Mouse (Mus musculus) cerebellum, adult 11 months (tissue): ENCODE measurements around the gene Cacna2d3.

Experiments
- DNase-seq: peaks from one replicate; pipeline ENCODE4 v3.0.0; 2022

The Cacna2d3 gene

DNA sequence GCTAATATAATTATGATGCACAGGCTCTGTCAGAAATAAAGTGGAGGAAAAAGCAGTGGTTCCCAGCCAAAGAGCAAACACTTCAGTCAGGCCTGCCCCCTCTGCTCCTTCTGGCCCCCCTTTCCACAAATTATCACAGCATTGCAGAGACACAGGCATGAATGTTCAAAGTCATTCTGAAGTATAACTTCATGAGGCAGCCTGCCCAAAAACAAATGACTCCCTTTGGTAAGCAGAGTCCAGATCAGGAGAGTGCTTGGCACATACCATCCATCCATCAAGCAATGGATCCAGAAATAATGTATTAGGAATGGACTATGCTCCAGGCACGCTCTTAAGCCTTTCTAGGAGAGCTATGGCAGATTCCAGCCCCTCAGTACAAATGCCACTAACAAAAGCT is 679.3 kb downstream of the Cacna2d3 start:
- no peak for DNase-seq

DNA sequence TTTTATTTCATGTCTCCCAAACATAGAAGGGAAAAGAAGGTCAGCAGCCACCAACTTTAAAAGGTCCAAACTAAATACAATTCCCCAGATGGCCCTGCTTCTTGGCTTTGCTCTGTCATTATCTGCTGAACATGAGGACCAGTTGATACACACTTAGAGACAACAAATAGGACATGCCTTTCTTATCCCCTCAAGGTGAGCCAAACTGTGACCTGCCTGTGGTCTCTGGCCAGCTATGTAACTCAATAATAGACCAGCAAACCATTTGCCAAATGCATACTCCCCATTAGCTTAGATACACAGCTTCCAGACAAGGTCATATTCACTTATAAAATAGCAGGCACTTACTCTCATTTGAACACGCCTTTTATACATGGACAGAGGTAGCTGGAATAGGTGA is 680.2 kb downstream of the Cacna2d3 start:
- DNase-seq: no peak

DNA sequence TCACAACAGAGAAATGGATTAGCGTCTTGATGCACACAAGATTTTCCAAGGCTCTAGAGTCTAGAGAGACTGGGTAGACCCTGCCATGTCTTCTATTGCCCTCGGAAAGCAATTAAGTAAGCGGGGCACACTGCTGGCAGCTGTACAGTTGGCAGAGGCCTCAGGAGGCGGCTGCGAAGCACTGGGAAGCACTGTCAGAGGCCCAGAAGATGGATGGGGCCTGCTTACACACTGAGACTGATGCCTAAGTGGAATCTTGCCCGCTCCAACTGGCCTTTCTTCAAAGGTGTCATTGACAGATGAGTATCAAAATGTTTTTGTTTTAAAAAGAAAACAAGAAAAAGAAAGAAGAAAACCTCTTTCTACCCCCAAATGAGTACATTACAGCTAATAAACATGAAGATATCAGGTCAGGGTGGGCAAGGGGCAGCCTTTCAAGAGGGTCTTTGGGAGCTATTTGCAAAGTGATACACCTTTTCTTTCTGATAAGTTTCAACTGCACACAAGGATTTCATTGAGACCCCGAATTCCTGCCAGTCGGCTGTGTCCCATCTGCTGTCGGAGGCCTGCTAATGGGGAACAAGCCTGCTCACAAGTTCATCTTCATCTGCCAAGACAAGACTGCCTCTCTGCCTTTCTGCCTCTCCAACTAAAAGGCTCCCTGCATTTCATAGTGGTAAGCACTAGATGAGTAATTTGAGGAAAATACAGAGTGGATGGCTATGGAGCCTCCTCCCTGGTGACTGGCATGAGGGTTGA is 680.9 kb downstream of the Cacna2d3 start:
- no peak for DNase-seq

DNA sequence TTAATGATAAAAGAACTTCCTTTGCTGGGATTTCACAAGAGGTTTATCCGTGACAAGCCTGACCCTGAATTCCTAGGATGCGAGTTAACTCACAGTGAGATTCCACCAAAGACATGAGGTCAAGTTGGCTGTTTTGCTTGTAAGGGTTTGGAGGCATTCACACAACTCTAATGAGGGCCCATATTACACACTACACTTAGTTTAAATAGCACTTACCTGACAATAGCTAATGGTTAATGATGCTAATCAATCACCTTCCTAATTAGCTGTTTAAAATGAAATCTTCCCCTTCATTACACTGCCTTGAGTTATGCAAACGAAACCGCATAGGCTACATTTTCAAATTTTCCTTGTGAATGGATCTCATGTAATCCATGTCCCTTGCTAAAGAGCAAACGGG is 683.4 kb downstream of the Cacna2d3 start:
- no peak for DNase-seq

DNA sequence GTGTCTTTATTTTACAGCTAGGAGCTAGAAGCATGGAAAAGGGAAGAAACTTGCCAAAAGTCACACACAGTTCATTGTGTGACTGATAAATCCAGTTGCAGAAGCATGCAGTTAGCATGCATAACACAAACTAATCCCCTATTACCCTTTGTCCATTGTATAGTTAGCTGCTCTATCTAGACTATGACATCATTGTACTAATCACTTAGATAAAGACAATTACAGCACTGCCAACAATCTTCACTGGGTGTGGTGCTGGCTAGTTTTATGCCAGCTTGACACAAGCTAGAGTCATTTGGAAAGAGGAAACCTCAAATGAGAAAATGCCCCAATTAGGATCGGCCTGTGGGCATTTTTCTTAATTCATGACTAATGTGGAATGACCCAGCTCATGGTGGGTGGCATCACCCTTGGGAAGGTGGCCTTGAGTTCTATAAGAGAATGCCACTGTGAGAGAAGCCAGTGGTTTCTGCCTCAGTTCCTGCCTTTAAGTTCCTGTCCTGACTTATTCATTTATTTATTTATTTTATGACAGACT is 689.7 kb downstream of the Cacna2d3 start:
- DNase-seq: no peak

DNA sequence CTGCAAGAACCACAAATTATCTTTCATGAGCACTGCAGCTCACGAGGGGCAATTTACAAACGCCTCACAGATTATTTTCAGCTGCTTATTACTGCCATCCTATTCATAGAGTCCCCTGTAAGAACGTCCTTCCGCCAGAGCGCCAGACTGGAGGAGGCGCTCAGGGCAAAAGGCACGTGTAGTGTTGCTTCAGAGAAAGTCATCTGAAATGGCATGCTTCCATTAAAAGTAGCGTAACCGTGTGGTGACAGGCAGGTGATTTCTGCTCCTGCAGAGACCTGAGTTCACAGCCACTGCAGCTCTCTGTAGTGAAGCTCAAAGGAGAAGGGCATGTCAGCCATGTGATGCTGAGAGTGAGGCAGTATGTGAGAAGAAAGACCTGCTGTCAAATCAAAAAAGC is 691.1 kb downstream of the Cacna2d3 start:
- no peak for DNase-seq

DNA sequence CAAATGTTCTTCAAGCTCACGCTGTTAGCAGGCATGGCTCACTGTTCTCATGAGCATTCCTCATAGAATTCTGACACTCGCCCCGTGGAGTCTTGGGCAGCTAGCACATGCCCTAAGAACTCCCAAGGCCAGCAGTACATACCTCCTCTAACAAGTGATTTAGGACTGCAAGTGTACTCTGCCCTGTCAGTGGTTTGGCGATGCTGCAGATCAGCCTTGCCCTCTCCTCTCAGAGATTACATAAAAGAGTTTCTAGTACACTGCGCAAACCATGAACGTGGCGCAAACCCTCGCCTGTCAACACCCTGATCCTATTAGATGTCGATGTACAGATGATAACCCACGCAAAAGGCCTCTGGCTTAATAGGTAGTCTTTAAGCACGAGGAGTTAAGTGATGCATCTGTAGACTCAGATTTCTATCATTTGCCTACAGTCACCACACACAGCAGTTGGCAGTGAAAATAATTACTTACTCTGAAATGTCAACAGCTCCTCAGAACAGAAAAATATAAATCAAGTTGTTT is 691.7 kb downstream of the Cacna2d3 start:
- no peak for DNase-seq

DNA sequence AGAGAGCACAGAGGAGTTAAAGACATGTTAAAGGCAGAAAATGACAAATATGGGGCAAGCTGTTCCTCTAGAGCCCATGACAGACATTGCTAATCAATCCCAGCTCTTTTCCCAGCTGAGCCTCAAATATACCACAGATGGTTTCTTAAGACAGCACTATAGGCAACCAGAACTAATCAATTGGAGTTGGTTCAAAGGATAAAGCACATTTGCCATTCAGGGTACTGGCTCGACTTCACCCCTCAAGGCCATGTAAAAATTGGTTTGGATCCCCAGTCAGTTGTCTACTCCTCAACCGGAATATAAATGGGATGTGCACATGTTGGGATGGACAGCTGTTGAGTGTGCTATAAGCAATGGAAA is 692.6 kb downstream of the Cacna2d3 start:
- DNase-seq: no peak

DNA sequence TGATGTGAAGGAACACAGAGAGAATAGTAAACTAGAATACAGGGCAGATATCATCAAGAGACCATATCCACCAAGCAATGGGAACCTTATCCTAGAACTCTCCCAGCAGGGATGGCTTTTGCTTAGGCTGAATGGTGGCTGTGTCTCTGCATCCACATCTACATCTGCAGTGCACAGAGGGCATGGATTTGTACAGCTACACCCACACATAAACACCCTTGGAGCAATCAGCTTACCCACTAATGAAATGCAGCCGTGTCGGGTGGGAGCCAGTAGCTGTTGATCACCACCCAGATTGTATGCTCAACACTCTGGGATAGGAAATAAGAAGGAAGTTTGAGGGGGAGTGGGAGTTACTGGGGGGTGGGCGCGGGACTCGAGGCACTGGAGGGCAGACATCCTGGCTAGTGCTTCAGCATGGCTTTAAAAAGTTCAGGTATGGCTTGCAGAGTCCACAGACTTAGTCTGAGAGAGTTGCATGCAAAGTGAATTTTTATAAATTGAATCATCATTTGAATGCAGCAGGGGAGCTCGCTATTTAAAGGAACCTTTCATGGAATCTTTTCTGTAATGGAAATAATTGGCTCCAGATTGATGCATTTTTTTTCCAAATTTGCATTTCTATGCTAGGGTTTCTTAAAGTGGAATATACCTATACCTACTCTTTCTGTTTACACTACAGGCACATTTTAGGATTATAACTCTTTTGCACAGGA is 693.1 kb downstream of the Cacna2d3 start:
- no peak for DNase-seq

DNA sequence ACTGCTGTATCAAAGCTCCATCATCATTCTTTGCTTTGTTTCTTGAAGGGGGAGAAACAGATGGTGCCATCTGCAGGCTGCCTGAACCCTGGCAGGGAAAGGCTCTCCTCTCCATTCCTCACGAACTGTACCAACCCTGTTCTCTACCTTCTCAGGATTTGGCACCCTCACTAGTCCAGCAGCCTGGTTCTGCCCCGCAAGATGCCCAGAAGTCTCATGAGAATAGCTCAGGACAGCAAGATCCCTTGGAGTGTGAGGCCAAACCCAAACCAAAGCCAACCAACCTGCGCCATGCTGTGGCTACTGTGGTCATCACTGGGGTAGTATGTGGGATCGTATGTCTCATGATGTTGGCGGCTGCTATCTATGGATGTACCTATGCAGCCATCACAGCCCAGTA is 694.4 kb downstream of the Cacna2d3 start:
- DNase-seq: peak; percentile 33

DNA sequence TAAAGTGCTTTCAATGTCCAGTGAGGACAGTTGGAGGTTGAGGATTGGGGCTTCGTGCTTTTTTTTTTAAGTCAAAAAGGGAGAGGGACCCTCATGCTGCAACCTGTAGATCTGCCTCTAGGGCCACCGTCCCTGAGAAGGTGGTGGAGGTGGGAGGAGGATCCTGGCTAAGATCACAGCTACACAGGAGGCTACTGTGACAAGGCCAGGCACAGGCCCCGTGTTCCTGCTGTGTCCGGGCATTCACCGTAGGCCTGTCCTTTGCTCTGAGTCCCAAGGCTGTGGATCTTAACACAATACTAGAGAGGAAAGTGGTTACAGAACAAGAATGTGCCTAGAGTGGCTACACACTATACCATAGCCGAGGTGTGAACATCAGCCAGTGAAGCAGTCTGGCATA is 696.3 kb downstream of the Cacna2d3 start:
- DNase-seq: no peak

DNA sequence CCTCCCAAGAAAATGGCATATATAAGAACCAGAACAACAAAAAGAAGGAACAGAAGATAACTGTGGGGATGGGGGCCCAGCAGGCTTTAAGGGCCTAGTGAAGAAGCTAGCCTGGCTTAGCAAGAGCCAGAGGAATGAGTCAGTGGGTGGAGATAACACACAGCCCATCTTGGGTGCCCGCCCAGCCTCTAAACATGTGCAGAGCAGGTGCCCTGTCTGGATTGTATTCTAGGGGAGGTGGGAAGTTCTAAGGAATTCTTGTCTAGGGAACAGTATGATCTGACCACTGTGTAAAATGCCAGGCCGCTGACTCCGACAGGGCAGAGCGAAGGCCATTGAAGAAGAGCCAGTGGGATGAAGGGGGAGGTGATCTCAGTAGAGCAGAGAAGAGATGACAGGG is 698.4 kb downstream of the Cacna2d3 start:
- no peak for DNase-seq

DNA sequence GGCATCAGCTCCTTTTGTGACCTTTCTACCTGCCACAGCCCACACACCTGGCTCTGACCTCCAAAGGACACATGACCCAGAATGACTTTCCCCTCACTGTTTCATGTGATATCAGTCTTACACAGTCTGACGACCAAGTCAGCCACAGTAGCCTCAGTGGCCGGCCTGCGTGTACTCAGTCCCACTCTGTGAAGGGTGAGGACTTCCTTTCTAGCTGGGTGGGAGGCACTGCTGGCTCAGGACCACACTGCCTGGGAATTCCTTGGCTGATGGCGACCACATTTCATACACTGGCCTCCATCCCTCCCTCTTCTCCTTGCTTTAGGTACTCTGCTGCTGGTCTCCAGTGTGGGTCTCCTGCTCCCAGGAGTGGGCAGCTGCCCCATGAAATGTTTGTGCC is 700.4 kb downstream of the Cacna2d3 start:
- no peak for DNase-seq

DNA sequence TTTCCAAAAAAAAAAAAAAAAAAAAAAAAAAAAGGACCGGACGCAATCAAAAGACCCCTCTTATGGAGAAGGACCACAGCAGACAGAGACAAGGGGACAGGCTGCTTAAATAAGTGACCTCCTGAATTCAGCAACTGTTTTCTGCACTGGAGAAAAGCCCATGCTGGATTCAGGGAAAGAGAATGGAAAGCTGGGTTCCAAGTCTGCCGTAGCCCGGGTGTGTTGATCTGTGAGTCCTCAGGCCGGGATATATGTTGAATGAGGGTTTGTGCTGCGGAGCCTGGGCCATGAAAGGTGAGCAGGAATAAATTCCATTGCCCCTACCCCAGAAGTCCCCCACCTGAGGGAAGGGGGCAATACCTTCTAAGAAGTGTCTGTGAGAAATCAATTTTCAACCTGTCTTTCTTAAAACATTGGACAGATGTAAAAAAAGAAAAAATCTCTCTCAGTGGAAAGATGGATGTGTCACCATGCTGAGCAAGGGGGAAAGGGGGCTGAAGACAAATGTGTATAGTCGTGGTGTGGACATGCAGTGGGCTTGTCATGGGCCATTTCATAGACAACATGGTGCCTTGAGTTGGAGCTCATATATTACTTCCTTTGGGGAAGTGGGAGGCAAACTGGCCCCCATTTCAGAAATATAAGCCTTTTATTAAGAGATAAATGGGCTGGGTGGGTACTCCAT is 703.2 kb downstream of the Cacna2d3 start:
- DNase-seq: no peak

DNA sequence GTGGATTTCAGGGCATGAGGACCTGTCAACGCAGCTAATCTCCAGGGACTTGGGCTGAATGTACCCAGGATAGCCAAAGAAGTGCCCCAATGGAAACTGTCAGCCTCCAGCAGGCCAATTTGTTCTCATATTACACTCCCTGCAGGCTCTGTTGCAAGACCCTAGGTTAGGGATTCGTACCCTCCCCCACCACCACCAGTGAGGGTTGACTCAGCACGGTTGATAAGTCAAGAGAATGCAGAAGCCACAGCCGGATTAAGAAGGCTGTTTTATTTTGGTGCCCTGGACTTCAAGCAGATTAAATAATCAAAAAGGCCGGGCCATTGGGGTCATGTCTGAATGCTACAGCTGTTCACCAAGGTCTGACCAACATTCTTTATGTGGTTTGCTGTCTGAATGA is 703.8 kb downstream of the Cacna2d3 start, which contains the start of gene Lrtm1:
Lrtm1 (plus strand) TSS at position 326 of the 400 bp plus-strand sequence.
- DNase-seq: no peak

DNA sequence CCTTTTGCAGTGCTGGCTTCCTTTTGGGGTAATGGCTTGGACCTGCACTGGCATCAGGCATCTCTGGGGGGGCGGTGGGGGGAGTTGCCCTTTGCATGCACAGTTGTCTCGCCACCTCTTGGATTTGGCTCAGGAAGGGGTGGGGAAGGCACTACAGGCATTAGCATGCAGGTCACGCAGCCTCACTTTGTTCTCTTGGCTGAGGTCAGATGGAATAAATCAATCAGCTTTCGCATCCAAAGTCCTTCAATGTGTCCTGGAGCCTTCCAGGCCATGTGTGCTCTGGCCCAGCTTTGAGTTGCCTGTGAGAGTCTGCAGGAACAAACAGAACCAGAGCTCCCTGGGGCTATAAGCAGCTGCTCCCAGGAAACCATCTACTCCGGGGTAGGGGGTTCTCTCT is 705.8 kb downstream of the Cacna2d3 start:
- no peak for DNase-seq

DNA sequence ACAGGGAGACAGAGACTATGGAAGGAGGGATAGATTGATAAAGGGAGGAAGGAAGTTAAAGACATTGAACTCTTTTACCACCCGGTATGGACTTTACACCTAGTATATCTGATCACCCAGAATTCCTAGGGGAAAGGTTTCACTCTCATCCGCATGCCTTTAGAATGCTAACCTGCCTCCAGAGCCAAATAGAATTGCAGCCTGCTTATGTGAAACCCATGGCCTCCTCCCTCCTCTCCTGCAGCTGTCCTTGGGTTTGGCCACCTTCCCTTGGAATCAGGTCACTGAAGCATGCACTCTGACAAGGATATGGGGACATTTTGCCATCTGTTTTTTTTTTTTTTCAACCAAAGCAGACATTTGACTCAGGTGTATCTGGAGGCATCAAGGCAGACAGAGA is 707.0 kb downstream of the Cacna2d3 start:
- DNase-seq: peak; percentile 15

DNA sequence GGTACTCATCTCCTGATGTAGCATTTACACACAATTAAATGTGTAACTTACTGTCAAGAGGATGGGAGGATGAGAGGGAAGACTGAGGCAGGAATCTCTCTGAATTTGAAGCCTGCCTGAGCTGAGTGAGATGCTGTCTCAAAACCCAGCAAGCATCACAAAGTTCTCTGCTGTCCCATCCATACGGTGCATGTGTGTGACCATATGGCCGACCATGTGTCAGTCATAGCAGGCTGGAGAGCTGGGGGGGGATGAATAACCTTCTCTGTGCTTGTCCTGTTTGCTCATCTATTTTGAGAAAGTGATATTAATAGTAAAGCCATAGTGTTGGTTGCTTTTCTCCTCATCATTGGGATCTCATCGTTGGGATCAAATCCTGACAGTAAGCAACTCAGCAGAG is 708.5 kb downstream of the Cacna2d3 start:
- DNase-seq: peak; percentile 12

DNA sequence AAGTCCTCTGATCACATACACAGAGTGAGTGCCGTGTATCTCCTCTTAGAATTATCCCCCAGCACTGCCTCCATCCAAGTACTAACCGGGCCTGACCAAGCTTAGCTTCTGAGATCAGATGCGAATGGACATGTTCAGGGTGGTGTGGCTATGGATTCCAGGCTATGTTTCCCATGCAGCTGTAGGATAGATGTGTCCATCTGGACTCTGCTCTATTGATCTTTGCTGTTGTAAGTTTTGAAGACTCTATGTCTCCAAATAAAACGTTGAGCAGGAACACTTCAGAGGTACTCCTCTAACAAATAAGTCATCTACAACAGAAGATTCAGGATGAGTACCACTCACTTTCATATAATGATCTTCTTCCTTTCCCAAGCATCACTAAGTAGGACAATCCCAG is 712.0 kb downstream of the Cacna2d3 start:
- no peak for DNase-seq

DNA sequence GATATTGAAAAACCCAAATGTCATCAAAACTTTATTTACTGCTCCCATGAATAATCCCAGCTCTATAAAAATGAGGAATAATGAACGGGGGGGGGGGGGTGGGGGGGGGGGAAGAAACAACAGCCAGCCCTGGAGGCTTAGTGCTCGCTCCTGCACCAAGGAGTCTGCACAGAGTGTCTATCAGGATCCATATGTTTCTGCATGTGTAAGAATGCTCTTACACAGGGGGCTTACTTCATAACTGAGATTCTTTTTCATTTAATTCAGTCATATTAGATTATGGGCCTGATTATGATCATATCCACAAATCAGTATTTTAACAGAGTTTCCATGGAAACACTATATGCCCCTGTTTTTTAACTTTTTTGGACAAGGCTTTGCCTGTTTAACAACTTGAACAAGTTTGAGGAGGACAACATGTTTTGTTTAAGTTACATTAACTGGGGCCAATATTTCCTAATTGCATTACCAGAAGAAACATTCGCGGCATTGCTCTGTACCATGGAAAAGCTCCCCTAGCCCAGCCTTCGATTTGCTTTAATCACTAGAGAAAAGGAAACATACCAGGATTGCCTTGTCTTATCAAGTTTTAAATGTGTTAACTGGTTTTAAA is 716.3 kb downstream of the Cacna2d3 start:
- DNase-seq: no peak

DNA sequence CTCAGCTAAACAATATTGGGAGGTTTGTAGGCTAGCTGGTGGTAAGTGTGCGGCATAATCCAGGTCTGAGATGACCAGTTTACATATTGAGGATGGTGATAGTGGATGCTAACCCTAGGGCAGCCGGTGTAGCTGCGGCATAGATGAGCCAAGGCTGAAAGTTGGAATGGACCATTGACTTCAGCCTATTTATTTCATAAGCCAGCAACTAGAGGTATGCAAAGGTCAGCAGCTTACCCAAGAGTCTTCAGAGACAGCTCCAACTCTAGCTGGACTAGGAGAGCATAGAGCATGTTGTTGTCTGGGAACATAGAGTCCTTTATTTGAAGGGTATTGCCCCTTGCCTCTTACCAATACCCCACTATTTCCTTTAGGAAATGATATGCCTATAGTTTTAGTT is 725.1 kb downstream of the Cacna2d3 start:
- DNase-seq: no peak

DNA sequence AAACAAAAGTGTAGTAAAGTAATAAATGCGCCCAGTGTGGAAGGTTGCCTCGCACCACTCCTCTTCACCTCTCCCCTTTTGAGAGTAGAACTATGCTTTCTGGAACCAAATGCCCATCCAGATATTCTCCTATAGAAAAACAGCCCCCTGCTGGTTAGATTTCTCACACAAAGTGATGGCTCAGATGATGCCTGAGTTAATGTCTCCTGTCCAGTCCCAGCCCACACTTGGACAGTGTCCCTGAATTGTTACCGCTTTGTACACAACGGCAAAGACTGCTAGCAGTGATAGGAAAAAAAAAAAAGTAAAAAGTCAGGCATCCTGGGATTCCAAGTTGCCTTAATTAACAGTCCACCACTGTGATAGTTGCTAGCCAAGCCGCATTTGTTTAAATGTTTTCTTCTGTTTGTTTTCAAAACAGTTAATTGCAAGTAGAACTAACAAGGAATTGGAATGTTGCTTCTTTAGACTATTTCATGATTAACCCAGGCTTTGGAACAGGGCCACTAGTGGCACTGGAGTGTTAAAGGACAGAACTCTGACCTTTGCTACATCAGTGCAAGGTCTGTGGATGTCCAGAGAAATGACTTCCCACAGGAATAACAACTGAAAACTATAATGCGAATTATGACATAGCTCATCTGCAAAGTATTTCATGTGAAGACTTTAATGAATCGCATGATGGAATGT is 733.3 kb downstream of the Cacna2d3 start:
- no peak for DNase-seq
